Mouse (Mus musculus) thymus, adult 2 months (tissue): ENCODE measurements around the gene Btbd6.

Experiments used
- CTCF ChIP-seq: fragments of 200-500 bp; IDR thresholded peaks from 2 replicates; pipeline ENCODE4 v1.5.1; 2012; ENCODE audit warnings: mild to moderate bottlenecking, control low read depth, low read length, moderate library complexity, borderline replicate concordance; ENCODE audit not compliant: control insufficient read depth, poor library complexity, insufficient read depth; ENCODE audit errors: extremely low read depth
- POLR2A ChIP-seq: fragments of 200-500 bp; IDR thresholded peaks from 2 replicates; pipeline ENCODE4 v1.6.1; 2012; ENCODE audit warnings: mild to moderate bottlenecking, low read length, control low read depth, moderate library complexity; ENCODE audit not compliant: control insufficient read depth, poor library complexity, insufficient read depth; ENCODE audit errors: extremely low read depth

DNA sequence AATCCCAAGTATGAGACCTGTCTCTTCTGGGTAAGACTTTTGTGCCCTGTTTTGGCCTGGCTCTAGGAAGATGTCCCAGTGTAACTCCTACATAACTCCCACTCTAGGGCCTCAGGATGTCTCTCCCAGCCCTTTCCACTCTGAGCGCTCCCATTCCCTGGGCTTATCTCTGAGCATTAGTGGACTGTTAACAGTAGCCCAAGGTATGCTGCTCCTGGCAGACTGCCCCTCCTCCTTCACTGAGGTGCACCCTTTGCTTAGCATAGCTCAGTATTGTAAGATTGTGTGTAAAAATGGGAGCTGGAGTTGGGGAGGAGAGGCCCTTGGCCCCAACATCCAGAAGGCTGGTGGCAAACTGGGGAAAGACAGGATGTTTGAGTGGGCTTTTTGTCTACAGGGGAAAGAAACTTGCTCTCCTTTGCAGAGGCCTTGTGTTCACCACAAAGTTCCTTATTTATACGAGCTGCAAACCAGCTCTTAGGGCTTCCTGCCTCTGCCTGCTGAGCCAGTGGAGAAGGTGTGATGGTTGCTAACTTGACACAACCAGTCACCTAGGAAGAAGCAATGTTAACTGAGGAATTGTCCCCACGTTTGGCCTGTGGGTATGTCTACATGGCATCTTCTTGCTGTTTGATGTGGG is 23.2 kb upstream of the Btbd6 start:
- no peak for TF ChIP-seq CTCF
- no peak for TF ChIP-seq POLR2A
